Mouse (Mus musculus): Measurements from ENCODE around the gene Tmc2. TPM values are rescaled to one million over a fixed set of nuclear protein-coding genes. Genes with fewer than 3 reads are reported as not detected.

The Tmc2 gene
- polyA plus RNA-seq (2016; fragmentation: Nextera tagmentation; extraction: Ambion mirVana): not detected in 2 replicates

DNA sequence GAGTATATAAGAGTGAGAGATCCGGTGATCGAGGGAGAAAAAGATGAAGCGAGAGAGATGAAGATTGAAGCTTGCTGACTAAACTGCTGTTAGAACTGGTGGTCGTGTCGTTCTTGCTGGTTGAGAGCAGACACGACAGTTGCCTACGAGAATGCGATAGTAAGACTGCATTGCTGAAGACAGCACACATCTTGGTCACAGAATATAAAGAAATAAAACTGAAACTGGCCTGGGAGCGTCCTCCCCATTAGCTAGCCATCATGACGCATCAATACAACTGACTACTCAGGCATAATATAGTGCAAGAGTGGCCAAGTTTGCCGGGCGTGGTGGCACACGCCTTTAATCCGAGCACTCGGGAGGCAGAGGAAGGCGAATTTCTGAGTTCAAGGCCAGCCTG lies at the start of gene Tmc2:
TSS of gene Tmc2 (plus strand) at position 301 of the 400 bp plus-strand sequence.
- WGBS: 89% methylated on average over 16 of the region's 16 CpGs

DNA sequence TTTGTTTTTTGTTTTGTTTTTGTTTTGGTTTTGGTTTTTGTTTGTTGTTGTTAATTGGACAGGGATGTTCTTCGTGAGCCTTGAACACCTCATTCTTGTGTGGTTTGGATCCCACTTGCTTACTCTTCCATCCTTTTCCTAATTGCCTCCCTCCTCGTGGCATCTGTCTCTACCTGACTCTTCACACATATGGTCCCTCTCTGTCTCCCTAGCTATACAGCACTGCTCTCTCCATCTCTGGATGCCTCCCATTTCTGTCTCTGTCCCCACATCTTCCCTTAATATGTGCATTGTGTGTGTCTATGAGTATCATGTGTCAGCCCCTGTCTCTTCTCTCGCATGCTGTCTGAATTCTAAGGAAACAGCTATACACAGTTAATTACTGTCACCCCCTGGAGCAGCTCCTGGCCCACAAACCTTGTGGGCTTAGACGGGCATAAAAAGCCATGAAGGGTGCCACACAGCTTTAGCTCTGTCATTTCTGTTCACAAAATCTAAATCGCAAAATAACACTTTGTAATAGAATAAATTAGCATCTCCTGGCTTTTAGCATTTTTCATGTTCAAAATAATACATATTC lies 48.8 kb upstream of the Tmc2 start:
- no peak for DNase-seq (ENCODE audit: low spot score)
- Histone ChIP-seq H3K27me3 (ENCODE audit: insufficient read depth, poor library complexity, severe bottlenecking) (no peaks in the 10 kb centered on the region), H3K9me3 (no peaks in the 10 kb centered on the region), H3K36me3 (no peaks in the 10 kb centered on the region), H3K27ac (no peak overlapping the region), H3K4me1 (no peaks in the 10 kb centered on the region), H3K4me3 (no peak overlapping the region)
- 72% methylated on average over 5 of the region's 5 CpGs for WGBS

More for the DNA sequence above, at the start of gene Tmc2:
- H3K27me3 ChIP-seq (ENCODE audit: insufficient read depth, poor library complexity, severe bottlenecking): no peaks in the 10 kb centered on the region
- no peak for DNase-seq (ENCODE audit: low spot score)
- H3K4me3 ChIP-seq: no peak within 1 kb of the TSS
- no peaks in the 10 kb centered on the region for H3K36me3 ChIP-seq
- no peak within 1 kb of the TSS for H3K27ac ChIP-seq
- H3K4me1 ChIP-seq: no peaks in the 10 kb centered on the region
- no peaks in the 10 kb centered on the region for H3K9me3 ChIP-seq

DNA sequence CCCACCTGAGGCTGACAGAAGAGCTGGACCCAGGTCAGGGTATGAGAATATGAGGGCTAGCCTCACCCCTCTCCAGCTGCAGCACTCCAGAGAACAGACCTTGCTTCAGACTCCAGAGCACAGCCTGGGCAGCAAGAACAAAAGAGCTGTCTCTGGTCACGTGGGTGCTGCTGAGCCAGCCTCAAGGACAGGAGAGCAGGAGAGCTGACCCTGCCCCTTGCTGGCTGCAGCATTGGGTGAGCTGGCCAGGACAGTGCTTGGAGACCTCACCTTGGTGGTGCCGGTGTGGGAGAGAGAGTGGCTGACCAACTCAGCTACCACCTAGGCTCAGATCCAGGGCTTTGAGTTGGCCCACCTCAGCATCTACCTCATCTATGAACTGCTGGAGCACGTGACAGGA lies 39.8 kb upstream of the Tmc2 start:
- H3K9me3 ChIP-seq: no peaks in the 10 kb centered on the region
- H3K27me3 ChIP-seq (ENCODE audit: insufficient read depth, poor library complexity, severe bottlenecking): no peaks in the 10 kb centered on the region
- no peaks in the 10 kb centered on the region for H3K36me3 ChIP-seq
- no peak overlapping the region for H3K4me3 ChIP-seq
- DNase-seq (ENCODE audit: low spot score): no peak
- 78% methylated on average over 3 of the region's 3 CpGs for WGBS
- H3K4me1 ChIP-seq: no peaks in the 10 kb centered on the region; the same call in 1 of the 2 replicates
- H3K27ac ChIP-seq: no peak overlapping the region

DNA sequence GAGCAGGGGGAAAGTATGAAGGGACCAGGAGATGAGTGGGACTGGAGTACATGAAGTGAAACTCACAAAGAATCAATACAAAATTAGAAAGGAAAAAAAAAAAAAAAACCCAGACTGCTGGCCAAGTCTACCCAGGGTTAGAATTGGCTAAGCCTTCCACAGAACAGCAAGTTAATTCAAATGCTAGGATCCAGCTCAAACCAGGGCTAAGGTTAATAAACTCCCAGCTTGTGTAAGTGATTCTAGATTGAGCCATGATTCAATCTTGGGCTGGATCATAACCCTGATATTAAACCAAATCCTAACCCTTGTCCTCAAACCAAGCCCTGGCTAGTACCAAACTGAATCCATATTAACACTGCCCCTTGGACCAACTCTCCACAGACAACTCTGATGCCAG lies 39.1 kb upstream of the Tmc2 start:
- no peak for DNase-seq (ENCODE audit: low spot score)
- no peak overlapping the region for H3K4me3 ChIP-seq
- no peak overlapping the region for H3K27ac ChIP-seq
- no peaks in the 10 kb centered on the region for H3K9me3 ChIP-seq
- H3K36me3 ChIP-seq: no peaks in the 10 kb centered on the region
- H3K4me1 ChIP-seq: peaks cover 4% of the 10 kb centered on the region
- H3K27me3 ChIP-seq (ENCODE audit: insufficient read depth, poor library complexity, severe bottlenecking): no peaks in the 10 kb centered on the region

DNA sequence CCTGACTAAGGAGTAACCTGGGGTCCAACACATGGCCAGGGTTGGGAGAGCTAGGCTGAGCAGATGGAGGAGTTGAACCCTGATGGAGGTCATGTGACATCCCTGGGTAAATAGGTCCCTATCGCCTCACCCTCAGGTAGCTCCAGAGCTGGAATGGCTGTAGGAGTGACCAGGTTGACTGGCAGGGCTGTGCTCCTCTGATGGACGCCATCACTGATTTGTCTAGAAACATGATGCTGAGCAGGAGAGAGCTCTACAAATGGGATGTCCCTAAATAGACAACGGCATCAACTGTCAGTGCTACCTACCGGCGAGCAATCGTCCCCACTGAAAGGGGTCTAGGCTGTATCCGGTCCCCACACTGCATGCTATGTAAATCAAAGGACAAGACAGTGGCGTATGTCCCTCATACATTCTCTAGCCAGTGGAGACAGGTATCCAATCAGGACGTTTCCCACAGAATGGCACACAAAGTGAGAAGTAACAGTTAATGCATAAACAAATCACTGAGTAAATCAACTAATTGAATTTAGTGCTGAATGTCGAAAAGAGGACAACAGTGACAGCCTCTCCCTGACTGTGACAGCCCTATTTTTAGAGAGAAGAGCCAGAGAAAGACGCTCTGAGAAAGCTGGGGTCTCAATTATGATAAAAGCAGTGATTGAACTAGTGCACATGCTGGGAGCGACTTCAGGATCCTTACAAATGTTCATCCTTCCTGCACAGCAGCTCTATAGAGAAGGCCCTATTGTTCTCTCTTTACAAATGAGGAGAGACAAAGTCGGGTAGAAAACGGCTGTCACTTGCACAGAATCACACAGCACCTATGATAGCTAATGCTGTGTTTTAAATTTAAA lies 37.5 kb upstream of the Tmc2 start:
- Histone ChIP-seq H3K4me1 (peaks cover 11% of the 10 kb centered on the region), H3K9me3 (no peaks in the 10 kb centered on the region), H3K4me3 (no peak overlapping the region), H3K36me3 (no peaks in the 10 kb centered on the region), H3K27me3 (ENCODE audit: insufficient read depth, poor library complexity, severe bottlenecking) (no peaks in the 10 kb centered on the region), H3K27ac (no peak overlapping the region)
- no peak for DNase-seq (ENCODE audit: low spot score)
- 58% methylated on average over 14 of the region's 14 CpGs for WGBS

DNA sequence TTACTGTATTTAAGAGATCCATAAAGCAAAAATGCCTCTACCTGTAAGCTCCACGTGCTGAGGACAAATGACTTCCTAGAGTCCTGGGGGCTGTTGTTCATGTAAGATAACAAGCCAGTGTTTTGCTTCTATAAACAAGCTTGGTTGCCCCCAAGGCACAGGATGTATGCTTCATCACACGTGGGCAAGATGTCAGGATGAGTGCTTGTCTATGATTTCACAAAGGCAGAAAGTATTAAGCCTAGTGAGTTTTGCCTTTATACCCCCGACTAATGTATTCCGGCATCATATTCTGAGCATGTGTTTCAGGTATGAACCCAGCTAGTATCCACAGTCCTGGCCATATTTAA lies 36.9 kb upstream of the Tmc2 start:
- Histone ChIP-seq H3K9me3 (no peaks in the 10 kb centered on the region), H3K4me1 (peaks cover 11% of the 10 kb centered on the region), H3K27ac (no peak overlapping the region), H3K36me3 (no peaks in the 10 kb centered on the region), H3K4me3 (no peak overlapping the region), H3K27me3 (ENCODE audit: insufficient read depth, poor library complexity, severe bottlenecking) (no peaks in the 10 kb centered on the region)
- DNase-seq (ENCODE audit: low spot score): no peak
- 64% methylated on average over 4 of the region's 4 CpGs for WGBS

DNA sequence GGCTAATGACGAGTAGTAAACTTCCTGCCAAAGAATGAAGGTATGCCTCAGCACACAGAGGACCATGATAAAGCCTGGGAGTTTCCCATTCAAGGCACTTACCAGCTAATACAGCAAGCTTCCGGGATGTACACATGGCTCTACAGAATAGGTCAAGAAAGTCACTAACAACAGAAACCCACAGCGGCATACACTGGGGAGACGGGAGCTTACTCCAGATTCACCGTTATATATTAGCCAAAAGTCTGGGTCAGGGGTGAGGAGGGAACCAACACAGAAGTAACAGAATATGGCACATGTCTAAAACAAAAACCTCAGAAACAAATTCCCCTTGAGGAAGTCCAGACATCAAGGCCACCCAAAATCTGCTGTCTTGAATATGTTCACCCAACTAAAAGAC lies 32.3 kb upstream of the Tmc2 start:
- no peak for DNase-seq (ENCODE audit: low spot score)
- Histone ChIP-seq H3K27ac (no peak overlapping the region), H3K27me3 (ENCODE audit: insufficient read depth, poor library complexity, severe bottlenecking) (no peaks in the 10 kb centered on the region), H3K9me3 (no peaks in the 10 kb centered on the region), H3K36me3 (peaks cover 16% of the 10 kb centered on the region; the same call in 1 of the 2 replicates), H3K4me3 (no peak overlapping the region), H3K4me1 (peaks cover 11% of the 10 kb centered on the region)
- 77% methylated on average over 5 of the region's 5 CpGs for WGBS

DNA sequence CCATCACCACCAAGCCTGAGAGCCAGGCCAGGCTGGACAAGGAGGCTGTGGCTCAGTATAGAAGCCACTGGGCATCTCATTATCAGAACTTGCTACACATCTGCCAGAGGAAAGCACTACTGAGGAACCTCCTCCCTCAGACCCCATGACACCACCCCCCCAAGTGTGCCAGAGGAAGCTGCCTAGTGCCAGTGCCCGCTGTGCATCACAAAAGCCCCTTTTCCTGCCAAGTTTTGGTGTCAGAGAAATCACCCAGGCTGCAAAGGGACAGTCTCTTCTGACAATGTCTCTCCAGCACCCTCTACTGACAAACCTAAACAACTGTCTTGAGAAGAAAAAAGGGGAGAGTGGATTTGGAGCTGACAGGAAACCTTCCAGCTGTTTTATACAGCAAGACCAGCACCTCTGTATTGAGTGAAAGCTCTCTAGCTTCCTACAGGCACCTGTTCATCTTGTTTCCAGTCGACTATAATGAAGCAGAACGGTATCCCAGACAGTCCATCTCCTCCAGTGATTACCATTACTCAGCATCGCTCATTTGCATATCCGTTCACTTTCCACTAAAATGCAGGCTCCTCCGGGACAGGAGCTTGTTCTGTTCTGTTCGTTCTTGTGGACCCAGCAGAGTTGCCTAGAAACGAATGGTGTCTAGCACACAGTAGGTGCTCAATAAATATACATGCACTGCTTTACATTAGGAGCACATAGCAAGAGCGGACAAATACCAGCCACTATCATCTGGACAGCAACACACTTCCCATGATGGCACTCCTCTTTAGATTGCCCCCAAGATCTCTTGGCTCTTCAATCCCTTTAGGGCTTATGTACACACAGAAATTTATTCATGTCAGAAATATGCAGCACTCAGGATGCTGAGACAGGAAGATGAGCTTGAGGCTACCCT lies 28.4 kb upstream of the Tmc2 start:
- Histone ChIP-seq H3K27ac (no peak overlapping the region), H3K4me3 (no peak overlapping the region), H3K27me3 (ENCODE audit: insufficient read depth, poor library complexity, severe bottlenecking) (no peaks in the 10 kb centered on the region), H3K36me3 (peaks cover 47% of the 10 kb centered on the region), H3K9me3 (no peaks in the 10 kb centered on the region), H3K4me1 (no peaks in the 10 kb centered on the region; the same call in none of the 2 replicates)
- WGBS: 69% methylated on average over 9 of the region's 9 CpGs
- DNase-seq (ENCODE audit: low spot score): no peak

DNA sequence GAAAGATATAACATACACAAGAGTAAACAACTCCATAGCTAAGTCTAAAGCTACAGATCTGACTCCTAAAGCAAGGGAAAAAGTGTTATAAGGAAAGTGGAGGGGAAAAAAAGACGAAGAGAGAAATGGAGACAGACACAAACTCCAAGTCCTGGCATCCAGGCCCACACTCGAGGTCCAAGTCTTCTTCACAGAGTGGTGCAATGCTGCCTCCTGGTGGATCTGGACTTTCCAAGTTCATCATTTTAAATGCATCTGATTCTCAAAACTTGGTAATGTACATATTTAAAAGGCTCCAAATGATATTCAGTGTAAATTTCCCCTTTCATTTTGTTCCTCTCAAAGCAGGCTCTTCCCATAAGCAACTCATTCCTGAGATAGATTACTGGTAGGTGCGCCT lies 27.1 kb upstream of the Tmc2 start:
- H3K4me1 ChIP-seq: no peaks in the 10 kb centered on the region
- DNase-seq (ENCODE audit: low spot score): no peak
- H3K4me3 ChIP-seq: no peak overlapping the region
- H3K9me3 ChIP-seq: no peaks in the 10 kb centered on the region
- H3K27ac ChIP-seq: no peak overlapping the region
- 54% methylated on average over 3 of the region's 3 CpGs for WGBS
- peaks cover 60% of the 10 kb centered on the region for H3K36me3 ChIP-seq
- H3K27me3 ChIP-seq (ENCODE audit: insufficient read depth, poor library complexity, severe bottlenecking): no peaks in the 10 kb centered on the region

DNA sequence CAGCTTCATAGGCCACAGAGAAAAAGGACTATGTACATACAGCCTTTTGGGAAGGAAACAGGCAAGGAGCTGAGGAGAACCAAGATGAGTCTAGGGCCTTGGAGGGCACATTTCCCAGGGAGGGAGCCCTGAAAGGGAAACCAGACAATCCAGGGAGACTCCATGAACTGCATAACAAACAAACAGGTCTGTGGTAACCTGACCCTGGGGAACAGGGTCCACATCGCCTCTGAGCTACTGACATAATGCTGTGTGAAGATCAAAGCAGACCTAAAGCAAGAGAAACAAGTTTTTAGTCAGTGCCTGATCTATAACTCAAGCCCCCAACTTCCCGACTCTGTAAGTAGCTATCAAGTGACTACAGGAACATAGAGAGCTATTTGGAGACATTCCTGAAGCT lies 23.3 kb upstream of the Tmc2 start:
- peaks cover 91% of the 10 kb centered on the region for H3K36me3 ChIP-seq
- H3K27ac ChIP-seq: no peak overlapping the region
- peaks cover 3% of the 10 kb centered on the region for H3K4me1 ChIP-seq
- no peaks in the 10 kb centered on the region for H3K27me3 ChIP-seq (ENCODE audit: insufficient read depth, poor library complexity, severe bottlenecking)
- H3K9me3 ChIP-seq: no peaks in the 10 kb centered on the region
- no peak for DNase-seq (ENCODE audit: low spot score)
- no peak overlapping the region for H3K4me3 ChIP-seq
- WGBS: 82% methylated on average over 2 of the region's 2 CpGs

DNA sequence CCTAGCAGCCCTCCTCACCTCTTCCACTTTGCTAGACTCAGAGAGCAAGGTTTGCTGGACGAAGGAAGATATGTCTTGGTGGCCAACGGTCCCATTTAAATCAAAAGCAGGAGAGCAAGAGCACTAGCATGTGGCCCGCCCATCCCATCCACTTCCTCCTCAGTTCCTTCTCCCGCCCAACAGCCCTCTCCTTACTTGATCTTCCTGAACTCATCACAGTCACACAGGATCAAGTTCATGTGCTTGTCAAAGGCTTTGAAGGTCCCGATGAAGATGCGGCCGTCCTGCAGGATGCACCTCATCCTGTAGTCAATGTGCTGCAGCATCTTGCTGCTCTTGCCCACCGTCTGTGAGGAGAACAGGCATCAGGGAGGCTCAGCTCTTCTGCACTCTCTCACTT lies 18.2 kb upstream of the Tmc2 start:
- H3K9me3 ChIP-seq: no peaks in the 10 kb centered on the region
- no peak for DNase-seq (ENCODE audit: low spot score)
- H3K36me3 ChIP-seq: peaks cover 53% of the 10 kb centered on the region
- no peak overlapping the region for H3K27ac ChIP-seq
- WGBS: 81% methylated on average over 8 of the region's 8 CpGs
- peak overlapping the region; percentile 99; the same call in 1 of the 2 replicates for H3K4me3 ChIP-seq
- H3K4me1 ChIP-seq: peaks cover 21% of the 10 kb centered on the region
- H3K27me3 ChIP-seq (ENCODE audit: insufficient read depth, poor library complexity, severe bottlenecking): no peaks in the 10 kb centered on the region

DNA sequence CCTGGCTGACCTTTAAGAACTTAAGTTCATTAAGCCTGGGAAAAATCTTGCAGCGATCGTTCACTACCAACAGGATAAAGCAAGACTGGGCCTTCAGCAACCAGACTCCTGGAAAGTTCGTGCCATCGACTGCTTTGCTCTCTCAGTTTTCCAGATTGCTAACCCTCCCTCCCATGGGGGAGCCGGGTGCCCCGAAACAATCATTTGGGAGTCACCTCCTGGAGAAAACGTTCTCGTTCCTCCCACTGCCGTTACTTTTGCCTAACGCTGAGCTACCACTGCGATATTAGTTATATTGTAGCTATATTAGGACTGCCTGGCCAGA lies 16.7 kb upstream of the Tmc2 start:
- H3K27me3 ChIP-seq (ENCODE audit: insufficient read depth, poor library complexity, severe bottlenecking): no peaks in the 10 kb centered on the region
- H3K4me1 ChIP-seq: peaks cover 21% of the 10 kb centered on the region
- H3K27ac ChIP-seq: peak overlapping the region; percentile 100
- no peak for DNase-seq (ENCODE audit: low spot score)
- no peaks in the 10 kb centered on the region for H3K9me3 ChIP-seq
- 2% methylated on average over 11 of the region's 11 CpGs for WGBS
- H3K36me3 ChIP-seq: peaks cover 38% of the 10 kb centered on the region
- peak overlapping the region; percentile 99 for H3K4me3 ChIP-seq
